Mouse (Mus musculus) MN1 (cell line): ENCODE results near the gene Abhd14b.
A peak's percentile ranks its signal among the peaks of the same experiment; 100 is the strongest.

Source experiments
- DNase-seq: peaks from one replicate; pipeline ENCODE4 v3.0.0-alpha.2; 2016; ENCODE audit warnings: low spot score

Abhd14b gene

DNA sequence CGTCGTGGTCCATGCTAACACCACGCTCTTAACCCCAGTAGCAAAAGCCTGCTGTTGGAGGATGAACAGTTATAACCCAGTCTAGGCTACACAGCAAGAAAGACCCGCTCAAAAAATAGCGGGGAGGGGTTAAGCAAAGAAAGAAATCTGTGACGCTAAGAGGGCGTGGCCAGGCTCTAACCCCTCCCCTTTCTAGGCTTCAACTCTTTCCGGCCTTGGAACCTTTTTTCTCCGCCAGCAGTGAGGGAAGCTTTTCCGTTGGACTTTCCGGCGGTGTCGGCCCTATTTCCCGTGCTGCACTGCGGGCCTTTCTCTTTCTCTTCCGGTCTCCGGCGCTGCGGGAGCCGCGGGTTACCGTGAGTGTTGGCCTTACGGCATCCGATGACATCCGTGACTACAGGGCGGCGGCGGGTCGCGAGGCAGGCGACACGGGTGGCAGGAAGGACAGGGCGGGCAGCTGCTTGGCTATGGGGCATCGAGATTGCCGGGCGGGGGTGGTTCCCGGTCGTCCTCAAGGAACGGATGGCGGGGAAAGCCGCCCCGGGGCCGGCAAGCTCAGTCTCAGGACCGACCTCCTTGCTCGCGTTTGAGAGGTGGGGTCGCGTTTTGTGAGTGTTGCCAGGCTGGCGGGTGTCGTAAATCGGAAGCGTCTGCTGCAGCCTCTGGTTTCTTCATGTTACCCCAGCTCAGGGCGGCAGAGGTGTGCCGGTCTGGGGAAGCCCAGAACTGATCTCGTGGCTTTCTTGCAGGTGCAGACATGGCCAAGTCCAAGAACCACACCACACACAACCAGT lies 17.8 kb upstream of the Abhd14b start, which contains the start of gene Rpl29:
Gene Rpl29 (plus strand): TSS at position 234 of the 794 bp plus-strand sequence.
- DNase-seq = peak; percentile 94

DNA sequence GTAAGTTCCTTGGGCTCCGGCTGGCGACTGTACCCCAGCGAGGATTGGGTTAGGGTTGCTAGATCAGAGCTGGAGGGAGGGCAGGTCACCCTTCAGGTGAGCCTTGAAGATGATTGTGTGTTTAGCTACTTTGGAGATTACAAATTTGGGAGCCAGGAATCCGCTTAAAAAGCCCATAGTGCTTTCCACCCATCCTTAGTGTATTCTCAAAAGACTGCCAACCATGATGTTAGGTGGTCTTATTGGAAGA lies 17.3 kb upstream of the Abhd14b start:
- DNase-seq = no peak

DNA sequence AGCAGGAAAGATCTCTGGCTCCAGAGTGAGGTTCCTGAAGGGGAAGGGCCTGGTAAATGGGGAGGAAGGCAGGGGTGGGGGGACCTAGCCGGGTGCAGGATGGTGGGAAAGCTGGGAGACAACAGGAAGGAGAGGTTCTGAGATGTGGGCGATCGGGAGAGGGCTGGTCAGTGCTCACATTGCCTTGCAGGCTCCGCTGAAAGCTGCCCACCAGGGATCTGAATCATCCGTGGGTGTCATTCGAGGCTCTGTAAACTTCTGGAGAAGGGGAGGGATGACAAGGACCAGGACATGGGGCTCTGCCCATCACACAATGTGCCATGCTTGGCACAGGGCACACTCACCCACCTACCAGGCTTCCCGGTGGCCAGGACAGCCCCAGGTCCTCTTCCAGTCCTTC lies 13.9 kb upstream of the Abhd14b start:
- DNase-seq = no peak

DNA sequence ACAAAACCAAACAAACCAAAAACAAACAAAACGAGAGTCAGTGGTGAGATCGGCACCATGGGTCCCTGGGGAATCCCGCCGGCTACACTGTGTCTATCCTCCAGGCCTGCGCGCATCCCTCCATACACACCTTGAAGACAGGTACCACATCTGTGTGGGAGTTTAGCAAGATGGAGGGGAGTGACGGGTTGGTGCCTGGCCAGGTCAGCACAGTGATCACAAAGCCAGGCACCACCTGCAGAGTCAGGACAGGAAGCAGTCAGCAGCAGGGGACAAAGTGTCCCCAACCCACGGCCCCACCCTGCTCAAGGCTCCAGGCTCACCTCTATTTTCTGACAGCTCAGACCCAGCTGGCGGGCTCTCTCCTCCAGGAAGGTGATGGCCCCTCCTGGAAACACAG lies 10.7 kb upstream of the Abhd14b start:
- DNase-seq = no peak

DNA sequence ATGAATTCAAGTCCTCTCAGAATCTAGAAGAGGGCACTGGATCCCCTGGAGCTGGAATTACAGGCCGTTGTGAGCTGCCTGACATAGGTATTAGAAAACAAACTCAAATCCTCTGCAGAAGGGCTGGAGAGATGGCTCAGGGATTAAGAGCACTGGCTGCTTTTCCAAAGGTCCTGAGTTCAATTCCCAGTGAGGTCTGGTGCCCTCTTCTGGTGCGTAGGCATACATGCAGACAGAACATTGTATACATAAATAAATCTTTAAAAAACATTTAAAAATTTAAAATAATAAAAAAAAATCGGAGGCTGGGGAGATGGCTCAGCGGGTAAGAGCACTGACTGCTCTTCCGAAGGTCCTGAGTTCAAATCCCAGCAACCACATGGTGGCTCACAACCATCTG lies 4.6 kb upstream of the Abhd14b start:
- DNase-seq = no peak

DNA sequence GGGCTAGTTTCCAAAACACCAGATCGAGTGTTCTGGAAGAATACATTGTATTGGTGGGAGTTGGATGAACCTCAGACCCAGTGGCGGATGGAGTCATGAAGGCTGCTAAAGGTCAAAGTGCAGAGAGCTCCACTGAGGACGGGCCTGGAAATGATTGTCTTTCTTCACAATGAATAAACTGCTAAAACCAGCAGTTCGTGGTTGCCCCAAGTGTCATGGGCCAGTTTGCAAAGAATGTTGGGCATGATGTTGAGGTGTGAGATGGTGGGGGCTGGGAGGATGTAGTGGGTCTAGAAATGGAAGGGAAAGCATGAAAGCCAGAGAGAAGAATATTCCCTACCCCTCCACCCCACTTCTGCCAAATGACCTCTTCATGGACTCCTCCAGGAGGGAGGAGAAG lies 2.4 kb upstream of the Abhd14b start:
- DNase-seq = no peak

DNA sequence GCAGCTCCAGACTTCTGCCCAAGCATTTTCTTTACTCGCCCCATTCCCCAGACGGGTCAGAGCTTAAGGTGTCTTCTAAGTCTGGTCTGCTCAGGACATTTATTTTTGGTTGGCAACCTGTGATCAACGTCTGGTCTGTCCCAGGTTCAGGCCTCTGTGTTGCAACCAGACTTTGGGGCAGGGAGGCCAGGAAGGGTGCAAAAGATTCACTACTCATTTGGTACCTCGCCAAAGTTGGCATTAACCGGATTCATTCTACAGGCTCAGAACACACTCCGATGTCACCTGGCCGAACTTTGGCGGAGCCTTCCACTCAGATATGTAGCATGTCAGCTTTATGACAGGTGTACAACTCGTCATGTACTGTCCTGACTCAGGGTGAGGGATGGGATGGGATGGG lies 692 bp downstream of the Abhd14b start:
- DNase-seq = no peak

DNA sequence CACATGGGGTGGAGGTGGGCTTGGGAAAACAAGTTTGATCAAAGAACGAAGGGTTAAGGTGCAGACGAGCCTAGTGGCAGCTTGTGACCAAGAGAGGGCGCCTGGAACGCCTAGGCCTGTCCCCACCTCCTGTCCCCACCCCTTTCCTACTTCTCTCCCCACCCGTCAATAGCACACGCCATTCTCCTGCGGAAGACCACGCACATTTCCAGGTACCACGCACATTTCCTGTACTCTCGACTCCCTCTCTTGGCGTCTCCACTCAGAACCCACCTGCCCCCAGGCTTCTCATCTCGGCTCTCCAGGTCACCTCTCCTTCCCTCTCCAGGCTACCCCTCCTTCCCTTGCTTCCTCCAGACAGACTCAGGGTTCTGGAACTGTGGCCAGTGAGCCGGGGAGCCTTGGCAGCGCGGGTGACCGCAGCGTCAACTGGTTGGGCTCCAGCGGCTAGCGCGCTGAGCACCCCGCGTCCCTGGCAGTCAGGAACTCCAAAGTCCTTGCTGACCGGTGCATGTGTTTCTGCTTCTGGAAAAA lies 1.3 kb downstream of the Abhd14b start:
- peak; percentile 77 for DNase-seq

DNA sequence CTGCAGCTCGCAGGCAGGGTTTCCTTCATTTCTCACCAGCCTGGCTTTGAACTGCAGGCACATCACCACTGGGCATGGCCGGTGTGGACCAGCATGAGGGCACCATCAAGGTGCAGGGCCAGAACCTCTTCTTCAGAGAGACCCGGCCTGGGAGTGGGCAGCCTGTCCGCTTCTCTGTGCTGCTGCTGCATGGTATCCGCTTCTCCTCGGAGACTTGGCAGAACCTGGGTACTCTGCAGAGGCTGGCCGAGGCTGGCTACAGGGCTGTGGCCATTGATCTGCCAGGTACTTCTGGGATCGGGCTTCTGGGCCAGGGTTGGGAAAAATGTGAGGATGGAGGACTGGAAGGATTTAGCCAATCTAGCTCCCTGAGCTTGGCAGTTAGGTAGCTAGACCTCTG lies 2.7 kb downstream of the Abhd14b start:
- DNase-seq = no peak

DNA sequence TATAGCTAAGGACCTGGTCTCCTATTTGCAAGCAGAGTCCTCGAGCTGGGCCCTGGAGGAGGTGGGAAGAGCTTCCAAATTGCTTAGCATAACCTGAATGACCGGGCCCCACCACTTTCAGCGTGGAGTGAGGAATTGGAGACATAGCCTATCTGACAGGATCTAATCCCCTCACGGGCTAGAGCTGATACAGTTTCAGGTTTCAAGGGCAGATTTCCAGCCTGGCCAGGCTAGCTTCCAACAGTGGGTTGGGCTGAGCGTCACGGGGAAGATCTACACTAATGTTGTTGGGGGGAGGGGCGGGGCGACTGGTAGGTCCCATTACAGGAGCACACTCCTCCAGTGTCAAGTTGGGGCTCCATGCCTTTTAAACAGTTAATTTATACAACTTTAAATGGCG lies 3.4 kb downstream of the Abhd14b start:
- DNase-seq = peak; percentile 49

DNA sequence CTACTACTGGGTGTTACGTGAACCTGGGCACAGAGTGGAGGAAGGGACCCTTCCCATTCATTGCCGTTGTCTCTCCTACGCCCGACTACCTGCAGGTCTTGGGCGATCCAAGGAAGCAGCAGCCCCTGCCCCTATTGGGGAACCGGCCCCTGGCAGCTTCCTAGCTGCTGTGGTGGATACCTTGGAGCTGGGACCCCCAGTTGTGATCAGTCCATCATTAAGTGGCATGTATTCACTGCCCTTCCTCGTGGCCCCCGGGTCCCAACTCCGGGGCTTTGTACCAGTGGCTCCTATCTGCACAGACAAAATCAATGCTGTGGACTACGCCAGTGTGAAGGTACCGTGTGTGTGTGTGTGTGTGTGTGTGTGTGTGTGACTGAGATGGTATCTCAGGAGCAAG lies 4.0 kb downstream of the Abhd14b start:
- no peak for DNase-seq

DNA sequence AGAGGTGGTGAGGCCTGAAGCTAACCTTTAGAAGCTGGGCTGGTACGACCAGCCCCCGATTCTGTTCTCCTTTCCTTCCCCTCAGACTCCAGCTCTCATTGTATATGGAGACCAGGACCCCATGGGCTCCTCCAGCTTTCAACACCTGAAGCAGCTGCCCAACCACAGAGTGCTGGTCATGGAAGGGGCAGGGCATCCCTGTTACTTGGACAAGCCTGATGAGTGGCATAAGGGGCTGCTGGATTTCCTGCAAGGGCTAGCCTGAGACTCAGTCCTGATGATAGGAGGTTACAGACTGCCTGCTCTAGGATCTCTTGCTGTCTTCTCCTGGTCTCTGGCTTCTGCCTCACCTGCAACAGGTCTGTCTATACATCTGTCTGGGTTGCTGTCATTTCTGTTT lies 4.6 kb downstream of the Abhd14b start:
- DNase-seq = no peak

DNA sequence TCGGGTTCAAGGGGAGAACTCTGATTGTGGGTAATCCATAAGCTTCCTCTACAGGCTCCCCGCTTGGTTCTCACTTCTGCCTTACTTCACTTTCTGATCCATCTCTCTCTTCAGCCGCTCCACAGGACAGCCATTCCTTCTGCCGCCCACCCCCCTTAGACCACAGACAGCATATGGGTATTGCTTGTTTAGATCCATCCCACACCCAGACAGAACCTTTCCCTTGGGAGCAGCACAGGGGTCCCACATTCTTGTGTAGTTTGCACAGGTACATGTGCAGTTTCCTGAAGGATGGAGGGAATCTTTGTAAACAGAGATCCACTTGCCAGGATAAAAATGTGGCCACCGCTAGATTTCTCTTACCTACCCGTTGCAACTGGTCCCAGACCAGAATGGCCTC lies 5.1 kb downstream of the Abhd14b start:
- DNase-seq = no peak

DNA sequence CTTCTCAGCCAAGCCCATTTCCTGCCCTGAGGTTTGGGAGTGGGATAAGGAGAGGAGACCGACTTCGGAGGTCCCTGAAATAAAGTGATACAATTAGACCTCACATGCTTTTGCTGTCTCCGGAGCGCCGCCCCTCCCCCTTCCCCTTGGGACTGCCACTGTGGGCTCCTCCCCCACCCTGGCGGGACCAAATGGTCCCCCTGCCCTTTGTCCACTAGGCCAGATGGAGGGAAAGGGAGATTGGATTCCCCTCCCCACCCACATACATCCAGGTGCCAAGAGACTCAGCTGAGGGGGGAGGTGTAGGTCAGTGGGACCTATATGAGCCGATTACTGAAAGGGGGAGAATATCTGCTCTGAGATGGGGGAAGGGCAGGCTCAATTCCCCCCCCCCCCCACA lies 5.6 kb downstream of the Abhd14b start:
- peak; percentile 79 for DNase-seq

DNA sequence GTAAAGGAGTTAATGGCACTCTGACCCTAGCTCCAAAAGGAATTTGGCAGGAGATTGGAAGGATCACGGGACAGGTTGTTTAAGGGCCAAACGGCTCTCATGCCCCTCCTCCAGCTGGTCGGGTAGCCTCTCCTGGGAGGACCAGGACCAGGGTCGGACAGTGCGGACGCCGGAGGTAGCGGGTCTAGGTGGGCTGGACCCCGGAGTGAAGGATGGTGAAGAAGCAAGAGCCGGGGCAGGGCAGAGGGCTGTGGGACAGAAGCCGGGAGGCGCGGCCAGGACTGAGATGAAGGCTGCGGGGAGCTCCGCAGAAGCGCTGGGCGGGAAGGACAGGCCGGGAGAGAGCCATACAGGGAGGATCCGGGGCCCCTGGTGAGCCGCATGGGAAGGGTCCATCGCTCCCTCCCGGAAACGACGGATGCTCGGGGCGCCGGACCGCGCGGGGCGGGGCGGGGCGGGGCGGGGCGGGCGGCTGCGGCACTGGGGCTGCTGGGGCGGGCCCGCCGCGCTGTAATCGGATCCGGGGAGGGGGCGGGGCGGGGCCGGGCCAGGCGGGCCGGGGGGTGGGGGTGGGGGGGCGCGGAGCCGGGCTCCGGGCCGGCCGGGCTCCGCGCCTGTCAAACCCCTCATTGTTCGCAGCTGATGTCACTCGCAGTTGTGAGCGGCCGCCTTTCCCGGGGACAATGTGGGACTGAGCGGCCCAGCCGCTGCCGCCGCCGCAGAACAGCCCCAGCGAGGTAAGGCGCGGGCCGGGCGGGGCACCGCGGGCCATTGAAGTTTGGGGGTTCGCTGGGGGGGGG lies 6.2 kb downstream of the Abhd14b start, which contains the start of gene Pcbp4:
Gene Pcbp4 (plus strand): TSS at position 21 of the 800 bp plus-strand sequence.
- DNase-seq = peak; percentile 83

DNA sequence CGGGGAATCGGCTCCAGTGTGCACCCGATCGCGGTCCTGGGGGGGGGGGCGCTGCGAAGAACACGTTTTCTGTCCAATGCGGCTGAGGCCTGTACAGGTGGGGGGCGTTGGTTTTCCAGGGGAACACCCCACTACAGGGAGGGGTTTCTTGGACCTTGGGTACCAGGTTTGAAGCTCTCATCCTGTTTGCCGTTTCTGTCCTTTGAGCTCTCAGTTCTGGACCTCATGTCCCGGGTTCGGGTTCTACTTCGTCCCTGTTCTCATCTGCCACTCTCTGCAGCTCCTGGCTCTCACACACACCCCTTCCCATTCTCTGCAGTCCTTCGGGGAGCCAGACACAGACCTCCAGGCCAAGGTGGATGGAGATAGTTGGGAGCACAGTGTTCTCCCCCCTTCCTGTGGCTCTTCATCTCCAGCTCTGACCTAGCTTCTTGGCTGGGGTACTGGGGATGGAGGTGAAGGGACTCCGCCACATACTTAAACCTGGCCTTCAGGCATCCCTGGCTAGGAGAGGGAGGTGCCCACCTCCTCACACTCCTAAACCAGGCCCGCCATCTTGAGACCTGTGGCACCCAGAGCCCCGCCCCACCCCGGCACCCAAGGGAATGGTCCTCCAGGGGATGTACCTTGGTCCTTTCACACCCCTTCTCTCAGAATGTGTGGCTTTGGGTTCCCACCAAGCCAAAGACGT lies 7.0 kb downstream of the Abhd14b start:
- peak; percentile 53 for DNase-seq

DNA sequence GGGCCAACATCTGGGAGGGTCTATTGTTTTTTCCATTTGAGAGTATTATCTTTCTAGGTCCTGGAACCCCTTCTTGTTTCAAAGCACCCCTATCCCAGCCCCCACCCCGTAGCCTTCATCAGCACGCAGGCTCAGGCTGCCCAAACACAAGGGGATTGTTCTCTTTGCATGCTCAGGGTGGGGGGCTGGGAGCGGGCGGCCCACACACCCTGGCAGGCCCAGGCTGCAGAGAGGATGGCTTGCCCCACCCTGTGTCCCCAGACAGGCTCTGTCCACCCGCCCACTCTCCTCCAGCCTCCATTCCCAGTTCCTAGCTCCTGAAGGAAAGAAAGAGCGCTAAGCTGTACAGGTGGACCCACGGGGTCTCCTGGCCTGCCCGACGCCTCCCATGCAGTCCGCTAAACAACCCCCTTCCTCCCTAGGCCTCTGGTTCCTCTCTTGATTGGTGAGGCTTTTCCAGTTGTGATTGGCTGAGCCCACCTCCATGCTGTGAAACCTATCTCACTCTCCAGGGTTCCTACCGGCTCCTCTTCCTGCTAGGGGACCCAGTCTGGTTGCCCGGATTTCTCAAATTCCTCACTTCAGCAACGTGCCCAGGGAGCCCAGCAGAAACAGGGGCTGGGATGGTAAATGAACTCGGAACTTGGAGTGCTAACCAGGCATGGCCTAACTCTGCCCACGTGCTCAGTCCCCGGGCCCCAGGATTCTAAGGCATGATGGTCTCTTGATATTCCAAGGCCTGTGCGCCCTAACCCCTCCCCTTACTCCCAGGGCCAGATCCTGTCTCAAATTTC lies 7.8 kb downstream of the Abhd14b start:
- no peak for DNase-seq

DNA sequence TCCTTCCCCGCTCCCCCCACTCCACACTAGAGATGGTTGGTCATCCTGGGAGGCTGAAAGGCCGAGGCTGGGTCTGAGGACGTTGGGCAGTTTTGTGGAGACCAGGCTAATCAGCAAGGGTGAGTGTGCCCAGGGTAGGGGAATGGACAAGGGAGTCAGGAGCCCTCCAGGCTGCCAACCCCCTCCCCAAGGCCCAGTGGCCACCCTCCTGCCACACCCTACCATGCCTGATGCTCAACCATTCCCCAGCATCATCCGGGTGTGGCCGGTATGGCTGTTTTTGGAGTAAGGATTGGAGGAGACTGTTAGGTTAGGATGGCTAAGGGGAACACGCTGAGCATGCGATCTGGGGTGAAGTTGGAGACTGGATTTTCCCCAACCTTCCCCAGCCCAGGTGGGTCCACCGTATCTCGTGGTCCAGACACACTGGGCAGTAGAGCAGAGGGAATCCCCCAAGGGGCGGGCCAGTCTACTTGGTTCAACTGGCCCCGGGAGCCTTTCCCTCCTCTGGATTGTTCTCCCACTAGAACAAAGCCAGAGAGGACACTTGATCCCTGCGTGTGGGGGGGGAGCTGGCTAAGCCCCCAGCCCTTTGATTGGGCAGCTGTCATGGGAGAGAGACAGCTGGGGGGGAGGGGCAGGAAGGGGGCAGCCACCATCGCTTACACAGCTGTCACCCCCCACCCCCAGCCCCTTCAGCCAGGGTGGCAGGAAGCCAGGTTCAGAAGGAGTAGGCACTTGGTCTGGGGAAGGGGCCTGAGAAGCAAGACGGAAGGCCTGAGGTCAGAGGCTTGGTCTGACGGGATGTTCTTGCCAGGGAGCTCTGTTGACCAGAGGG lies 9.3 kb downstream of the Abhd14b start:
- DNase-seq = no peak

DNA sequence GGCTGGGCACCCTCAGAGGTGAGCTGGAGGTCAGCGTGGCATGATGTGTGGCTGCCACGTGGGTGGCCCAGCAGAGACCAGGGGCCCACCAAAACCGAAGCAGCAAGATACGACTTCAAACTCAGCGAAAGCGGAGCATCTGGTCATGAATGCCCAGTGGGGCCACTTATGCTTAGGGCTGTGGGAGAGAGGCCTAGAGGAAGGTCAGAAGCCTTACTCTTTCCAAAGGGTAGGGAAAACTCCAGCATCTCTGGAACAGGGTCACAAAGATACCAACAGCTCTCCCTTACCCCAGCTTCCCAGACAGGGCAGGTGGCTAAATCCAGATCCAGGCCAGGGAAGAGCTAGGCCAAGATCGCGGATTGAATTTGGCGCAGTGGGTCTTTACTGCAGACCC lies 9.9 kb downstream of the Abhd14b start:
- no peak for DNase-seq

DNA sequence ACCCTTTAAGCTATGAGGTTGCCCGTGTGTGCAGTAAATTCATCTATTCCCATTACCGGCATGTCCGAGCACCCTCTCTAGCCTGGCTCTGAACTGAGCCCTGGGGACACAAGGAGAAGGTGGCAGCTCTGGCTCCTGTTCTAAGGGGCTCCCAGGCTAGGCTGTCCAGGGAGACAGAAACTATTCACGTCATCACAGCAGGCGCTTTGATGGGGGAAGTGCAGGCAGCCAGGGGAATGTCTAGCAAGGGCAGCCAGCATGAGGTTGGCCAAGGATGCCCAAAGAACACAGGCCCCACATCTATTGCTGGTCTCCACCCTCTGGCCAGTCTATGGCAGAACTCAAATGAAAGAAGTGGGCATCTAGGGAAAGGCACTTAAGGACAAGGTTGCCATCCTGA lies 10.7 kb downstream of the Abhd14b start:
- DNase-seq = no peak

DNA sequence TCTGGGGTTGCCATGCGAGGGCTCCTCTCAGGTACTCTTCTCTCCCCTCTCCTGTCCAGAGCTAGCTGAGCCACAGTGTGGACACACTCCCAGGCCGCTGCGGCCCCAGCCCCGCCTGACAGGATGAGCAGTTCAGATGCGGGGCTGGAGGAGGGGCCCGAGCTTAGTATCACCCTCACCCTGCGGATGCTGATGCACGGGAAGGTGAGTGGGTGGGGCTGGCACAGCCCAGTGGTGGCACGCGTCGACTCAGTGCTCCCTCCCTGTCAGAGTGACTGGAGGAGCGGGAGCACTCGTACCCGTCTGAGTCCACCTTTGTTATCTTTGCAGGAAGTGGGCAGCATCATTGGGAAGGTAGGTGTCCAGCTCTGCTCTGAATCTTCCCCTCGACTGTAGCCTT lies 12.7 kb downstream of the Abhd14b start:
- no peak for DNase-seq
